In genomic region chr2:28547237-28548172, GRCm38 (mm10) we compare ENCODE assay signal across 9 mouse cellular contexts. TPM values are rescaled to one million over a fixed set of nuclear protein-coding genes. Genes with fewer than 3 reads are reported as not detected.
DNase-seq lines count a peak whose midpoint lies in the region; ATAC-seq and TF ChIP-seq lines count a peak whose summit lies in the region.
"Had no signal": no experiment of that assay in that cellular context is flagged by ENCODE, and none has a peak within 500 bp of the region (broad histone marks: within the 10 kb centered on the region; RNA-seq: fewer than 3 reads in every experiment).

No protein-coding gene starts in this region.

- no peak overlapping the region for H3K9ac ChIP-seq in CH12.LX (ENCODE audit: insufficient read depth, low read depth)
- no peak overlapping the region for H3K9ac ChIP-seq in heart, postnatal 0 days (replicated peaks; ENCODE audit: low read depth, low read length)
- H3K9ac ChIP-seq: heart, embryonic 13.5 days had no signal

- H3K27me3 ChIP-seq in CH12.LX (replicated peaks), result no peaks in the 10 kb centered on the region
- no peaks in the 10 kb centered on the region for H3K27me3 ChIP-seq in heart, postnatal 0 days (ENCODE audit: control insufficient read depth, insufficient read depth, low read length)
- H3K27me3 ChIP-seq: heart, embryonic 13.5 days had no signal

- peaks cover 68 to 96% of the 10 kb centered on the region in 2 experiments for H3K36me3 ChIP-seq in CH12.LX (replicated peaks in 1 of 2; ENCODE audit: control insufficient read depth in 1 of 2, insufficient read depth in 1 of 2, low read length in 1 of 2)
- peaks cover 81% of the 10 kb centered on the region for H3K36me3 ChIP-seq in heart, postnatal 0 days (replicated peaks; ENCODE audit: control insufficient read depth, insufficient read depth, low read length)

- DNase-seq in CH12.LX (ENCODE audit: extremely low read depth), result peak; percentile 88
- DNase-seq in heart, postnatal 0 days (ENCODE audit: low spot score), result peak; percentile 75
- peak; percentile 86 to 93 for DNase-seq in kidney, postnatal 25 days
- peak; percentile 92 for DNase-seq in lung, postnatal 10 days
- DNase-seq in ovary, postnatal 36 days (ENCODE audit: low spot score), result peak; percentile 81
- DNase-seq in thymus, postnatal 14 days, result peak; percentile 87

- H3K4me3 ChIP-seq in CH12.LX (replicated peaks in 1 of 3; ENCODE audit: low read depth in 2 of 3, low read length in 2 of 3, poor library complexity in 1 of 3), result no peak overlapping the region
- no peak overlapping the region for H3K4me3 ChIP-seq in bone marrow macrophage, adult 2 months (ENCODE audit: insufficient read depth, low read length)
- no peak overlapping the region for H3K4me3 ChIP-seq in heart, postnatal 0 days (ENCODE audit: low read depth, low read length)
- H3K4me3 ChIP-seq: heart, embryonic 13.5 days had no signal

- no peak overlapping the region for H3K27ac ChIP-seq in CH12.LX (ENCODE audit: insufficient read depth, low read depth)
- H3K27ac ChIP-seq in bone marrow macrophage, adult 2 months (ENCODE audit: insufficient read depth, low read depth, low read length), result no peak overlapping the region
- H3K27ac ChIP-seq in heart, postnatal 0 days (ENCODE audit: low read depth), result no peak overlapping the region
- H3K27ac ChIP-seq: heart, embryonic 13.5 days had no signal

- no peaks in the 10 kb centered on the region for H3K79me2 ChIP-seq in CH12.LX (replicated peaks; ENCODE audit: control insufficient read depth, extremely low read depth, insufficient read depth, poor library complexity, severe bottlenecking)

- H3K9me3 ChIP-seq in CH12.LX (replicated peaks; ENCODE audit: low read length), result no peaks in the 10 kb centered on the region
- no peaks in the 10 kb centered on the region for H3K9me3 ChIP-seq in heart, postnatal 0 days (replicated peaks; ENCODE audit: control insufficient read depth, low read length)
- H3K9me3 ChIP-seq: heart, embryonic 13.5 days had no signal

- no peak for TF ChIP-seq EP300 in CH12.LX (IDR thresholded peaks at IDR 0.05; ENCODE audit: low read length)
- TF ChIP-seq EP300 in heart, postnatal 0 days (IDR thresholded peaks at IDR 0.05; ENCODE audit: low read depth), result no peak

- peak; percentile 51; the same call in 1 of the 2 replicates for ATAC-seq in erythroid progenitor cell, adult 5-6 weeks (replicated peaks; ENCODE audit: low FRiP score, poor library complexity, severe bottlenecking)
- peak; percentile 64 for ATAC-seq in heart, postnatal 0 days (ENCODE audit: insufficient read depth, low read depth)

- peak; percentile 90 to 99 for TF ChIP-seq CTCF in CH12.LX (conservative IDR thresholded peaks at IDR 0.05 in 1 of 2, IDR thresholded peaks at IDR 0.05 in 1 of 2; ENCODE audit: low read depth in 2 of 2, low read length in 2 of 2)
- TF ChIP-seq CTCF in bone marrow macrophage, adult 2 months (IDR thresholded peaks at IDR 0.05; ENCODE audit: low read depth, low read length), result peak; percentile 93
- peak; percentile 99 for TF ChIP-seq CTCF in heart, postnatal 0 days (IDR thresholded peaks at IDR 0.05; ENCODE audit: low read depth)

- in situ Hi-C loops in CH12.LX (cut with MboI; ENCODE audit: low pct_ligation_motif_present, low pct_unique_long_range_greater_than_20kb, low sequenced_read_pairs), result loop anchor here (5.0 kb wide), 1 partner anchor 35 kb away; the partner anchor contains the start of gene Ralgds

- dilution Hi-C loops in CH12.LX (cut with MboI; ENCODE audit: extremely low pct_ligation_motif_present, extremely low pct_unique_long_range_greater_than_20kb, low sequenced_read_pairs), result no loop called here

- no peak overlapping the region for H3K4me2 ChIP-seq in CH12.LX (ENCODE audit: insufficient read depth, low read depth, poor library complexity, severe bottlenecking)
- no peak overlapping the region for H3K4me2 ChIP-seq in heart, postnatal 0 days (ENCODE audit: low read depth, low read length)
- H3K4me2 ChIP-seq: heart, embryonic 13.5 days had no signal

- 48% methylated on average over 11 of the region's 11 CpGs for WGBS in heart, postnatal 0 days

- no peak for TF ChIP-seq POLR2A in CH12.LX (IDR thresholded peaks at IDR 0.05; ENCODE audit: low read depth, low read length)
- TF ChIP-seq POLR2A in bone marrow macrophage, adult 2 months (IDR thresholded peaks at IDR 0.05; ENCODE audit: borderline replicate concordance, low read depth, low read length), result no peak

- H3K4me1 ChIP-seq in CH12.LX (ENCODE audit: control insufficient read depth in 1 of 2, insufficient read depth in 2 of 2), result peaks cover 7 to 35% of the 10 kb centered on the region in 2 experiments
- peaks cover 23% of the 10 kb centered on the region for H3K4me1 ChIP-seq in bone marrow macrophage, adult 2 months (ENCODE audit: control insufficient read depth, insufficient read depth, low read length)
- H3K4me1 ChIP-seq in heart, postnatal 0 days (ENCODE audit: control insufficient read depth, insufficient read depth), result no peaks in the 10 kb centered on the region

- TF ChIP-seq RAD21 in CH12.LX (IDR thresholded peaks at IDR 0.05; ENCODE audit: low read depth, low read length), result no peak; the same call in none of the 2 replicates

TF ChIP-seq in CH12.LX, 34 proteins besides CTCF, POLR2A, EP300 and RAD21 (continues in another document):
- TF ChIP-seq JUN (IDR thresholded peaks at IDR 0.05; ENCODE audit: insufficient read depth, low read depth, low read length) (no peak), CHD1 (IDR thresholded peaks at IDR 0.05; ENCODE audit: low read depth, low read length) (no peak), ZC3H11A (IDR thresholded peaks at IDR 0.05; ENCODE audit: low read depth, low read length) (peak; percentile 90), SMC3 (IDR thresholded peaks at IDR 0.05; ENCODE audit: low read depth, low read length) (peak; percentile 99), NELFE (IDR thresholded peaks at IDR 0.05; ENCODE audit: low read depth, low read length) (peak; percentile 35; the same call in 1 of the 2 replicates), SIN3A (IDR thresholded peaks at IDR 0.05; ENCODE audit: low read length) (0 out of 2 replicates have a peak, but pooled peaks have one; percentile 2), MEF2A (IDR thresholded peaks at IDR 0.05; ENCODE audit: borderline replicate concordance, low read depth, low read length) (peak; percentile 27; the same call in 1 of the 2 replicates)

RNA-seq across cellular contexts. Expression of gene Cel, which starts 15.7 kb away (rescaled TPM):
- total RNA-seq in CH12.LX (2012; rRNA removed) (not detected in 2 replicates), CH12.LX (2014; rRNA removed) (not detected in 2 replicates)
- not detected in 2 replicates for polyA plus RNA-seq in CH12.LX (2012; ENCODE audit: insufficient read length, low read depth)
- not detected in 2 replicates for polyA plus RNA-seq in bone marrow macrophage, adult 2 months (2012; ENCODE audit: insufficient read depth, insufficient read length, missing spikeins)
- not detected in 2 replicates for total RNA-seq in erythroid progenitor cell, adult 5-6 weeks (2015; ENCODE audit: low replicate concordance)
- total RNA-seq in erythroid progenitor cell, adult 5-6 weeks (2017; ENCODE audit: low replicate concordance), result not detected in 2 replicates
- total RNA-seq in heart, postnatal 0 days (2014; rRNA removed; ENCODE audit: low replicate concordance), result not detected in 2 replicates
- polyA plus RNA-seq in heart, postnatal 0 days (2015; fragmentation: Nextera tagmentation; extraction: Ambion mirVana), result not detected in 2 replicates
- polyA plus RNA-seq: heart, embryonic 13.5 days had no signal

RNA-seq across cellular contexts. Expression of gene Ralgds, which starts 34.6 kb away (rescaled TPM):
- 11.0 and 11.4 TPM in 2 replicates for total RNA-seq in CH12.LX (2012; rRNA removed)
- total RNA-seq in CH12.LX (2014; rRNA removed), result 4.1 and 4.8 TPM in 2 replicates
- 6.6 and 7.4 TPM in 2 replicates for polyA plus RNA-seq in CH12.LX (2012; ENCODE audit: insufficient read length, low read depth)
- polyA plus RNA-seq in bone marrow macrophage, adult 2 months (2012; ENCODE audit: insufficient read depth, insufficient read length, missing spikeins), result 30.6 and 37.0 TPM in 2 replicates
- total RNA-seq in erythroid progenitor cell, adult 5-6 weeks (2015; ENCODE audit: low replicate concordance), result 0.36 and 0.84 TPM in 2 replicates
- 0.90 and 0.98 TPM in 2 replicates for total RNA-seq in erythroid progenitor cell, adult 5-6 weeks (2017; ENCODE audit: low replicate concordance)
- 34.9 and 35.7 TPM in 2 replicates for total RNA-seq in heart, postnatal 0 days (2014; rRNA removed; ENCODE audit: low replicate concordance)
- polyA plus RNA-seq in heart, postnatal 0 days (2015; fragmentation: Nextera tagmentation; extraction: Ambion mirVana), result 12.2 and 13.1 TPM in 2 replicates

RNA-seq across cellular contexts. Expression of gene Gtf3c5, which starts 36.0 kb away (rescaled TPM):
- 12.5 and 15.1 TPM in 2 replicates for total RNA-seq in CH12.LX (2012; rRNA removed)
- total RNA-seq in CH12.LX (2014; rRNA removed), result 8.4 and 8.6 TPM in 2 replicates
- 27.4 and 30.7 TPM in 2 replicates for polyA plus RNA-seq in CH12.LX (2012; ENCODE audit: insufficient read length, low read depth)
- polyA plus RNA-seq in bone marrow macrophage, adult 2 months (2012; ENCODE audit: insufficient read depth, insufficient read length, missing spikeins), result 11.3 and 12.9 TPM in 2 replicates
- total RNA-seq in erythroid progenitor cell, adult 5-6 weeks (2015; ENCODE audit: low replicate concordance), result 17.2 and 22.3 TPM in 2 replicates
- total RNA-seq in erythroid progenitor cell, adult 5-6 weeks (2017; ENCODE audit: low replicate concordance), result 11.0 and 15.3 TPM in 2 replicates
- 14.0 and 14.3 TPM in 2 replicates for total RNA-seq in heart, postnatal 0 days (2014; rRNA removed; ENCODE audit: low replicate concordance)
- polyA plus RNA-seq in heart, postnatal 0 days (2015; fragmentation: Nextera tagmentation; extraction: Ambion mirVana), result 12.4 and 12.7 TPM in 2 replicates

RNA-seq across cellular contexts. Expression of gene Gm10134, which starts 41.6 kb away (rescaled TPM):
- not detected in 2 replicates for total RNA-seq in CH12.LX (2012; rRNA removed)
- not detected in 2 replicates for total RNA-seq in CH12.LX (2014; rRNA removed)
- not detected in 2 replicates for polyA plus RNA-seq in CH12.LX (2012; ENCODE audit: insufficient read length, low read depth)
- 5.1 and 8.2 TPM in 2 replicates for polyA plus RNA-seq in bone marrow macrophage, adult 2 months (2012; ENCODE audit: insufficient read depth, insufficient read length, missing spikeins)
- total RNA-seq in erythroid progenitor cell, adult 5-6 weeks (2015; ENCODE audit: low replicate concordance), result not detected in 2 replicates
- not detected in 2 replicates for total RNA-seq in erythroid progenitor cell, adult 5-6 weeks (2017; ENCODE audit: low replicate concordance)
- not detected in 2 replicates for total RNA-seq in heart, postnatal 0 days (2014; rRNA removed; ENCODE audit: low replicate concordance)
- polyA plus RNA-seq in heart, postnatal 0 days (2015; fragmentation: Nextera tagmentation; extraction: Ambion mirVana), result 0.49 TPM in 1 of 2 replicates, not detected in the other

RNA-seq across cellular contexts. Expression of gene Gbgt1, which starts 50.8 kb away (rescaled TPM):
- total RNA-seq in CH12.LX (2012; rRNA removed), result not detected in 2 replicates
- not detected in 2 replicates for total RNA-seq in CH12.LX (2014; rRNA removed)
- not detected in 2 replicates for polyA plus RNA-seq in CH12.LX (2012; ENCODE audit: insufficient read length, low read depth)
- polyA plus RNA-seq in bone marrow macrophage, adult 2 months (2012; ENCODE audit: insufficient read depth, insufficient read length, missing spikeins), result 16.0 and 18.4 TPM in 2 replicates
- 2.9 TPM in 1 of 2 replicates, not detected in the other for total RNA-seq in erythroid progenitor cell, adult 5-6 weeks (2015; ENCODE audit: low replicate concordance)
- 0.39 and 4.9 TPM in 2 replicates for total RNA-seq in erythroid progenitor cell, adult 5-6 weeks (2017; ENCODE audit: low replicate concordance)
- 0.15 and 0.42 TPM in 2 replicates for total RNA-seq in heart, postnatal 0 days (2014; rRNA removed; ENCODE audit: low replicate concordance)
- polyA plus RNA-seq in heart, postnatal 0 days (2015; fragmentation: Nextera tagmentation; extraction: Ambion mirVana), result 0.11 TPM in 1 of 2 replicates, not detected in the other
